Mouse (Mus musculus) hindbrain, embryonic 15.5 days (tissue): ENCODE measurements around the gene Ripk3. TPM values are rescaled to one million over a fixed set of nuclear protein-coding genes. Genes with fewer than 3 reads are reported as not detected.
A peak's percentile ranks its signal among the peaks of the same experiment; 100 is the strongest.

Source experiments
- ATAC-seq: fragments of 200-750 bp; cut with Nextera tagmentation; 2 replicates; pipeline ENCODE4 v1.8.0; 2017; ENCODE audit warnings: low read depth, moderate number of reproducible peaks, moderate TSS enrichment; ENCODE audit not compliant: low FRiP score
- H3K27ac ChIP-seq: fragments of 300-500 bp; sonication (generic); replicated peaks from 2 replicates; pipeline ENCODE4 v1.5.1; 2015; ENCODE audit warnings: mild to moderate bottlenecking, inconsistent platforms
- H3K27me3 ChIP-seq: fragments of 300-500 bp; sonication (generic); 2 replicates; pipeline ENCODE4 v1.6.1; 2015; ENCODE audit warnings: control low read depth, inconsistent platforms
- H3K36me3 ChIP-seq: fragments of 300-500 bp; sonication (generic); 2 replicates; pipeline ENCODE4 v1.6.1; 2015; ENCODE audit warnings: control low read depth, inconsistent platforms
- H3K4me1 ChIP-seq: fragments of 300-500 bp; sonication (generic); replicated peaks from 2 replicates; pipeline ENCODE4 v1.6.1; 2015; ENCODE audit warnings: control low read depth, inconsistent platforms
- H3K4me2 ChIP-seq: fragments of 300-500 bp; sonication (generic); 2 replicates; pipeline ENCODE4 v1.6.1; 2015; ENCODE audit warnings: moderate library complexity, mild to moderate bottlenecking, inconsistent platforms
- H3K4me3 ChIP-seq: fragments of 300-500 bp; sonication (generic); 2 replicates; pipeline ENCODE4 v1.5.1; 2015; ENCODE audit warnings: mild to moderate bottlenecking, inconsistent platforms
- H3K9ac ChIP-seq: fragments of 300-500 bp; sonication (generic); 2 replicates; pipeline ENCODE4 v1.6.1; 2015; ENCODE audit warnings: inconsistent platforms
- H3K9me3 ChIP-seq: fragments of 300-500 bp; sonication (generic); 2 replicates; pipeline ENCODE4 v1.6.1; 2016; ENCODE audit warnings: control low read depth, inconsistent platforms
- WGBS: fragments of 180-500 bp; shearing (Covaris S2); methylation state at CpG from one replicate; pipeline ENCODE4 v1.1.7; 2015; 5-methylcytosine and 5-hydroxymethylcytosine counted together
- polyA plus RNA-seq: library from polyadenylated mRNA; unstranded; fragments of >200 nt; fragmentation: Nextera tagmentation; extraction: Ambion mirVana; gene quantifications from 2 replicates; pipeline ENCODE4 v1.2.1, GENCODE M21; 2015

Ripk3 gene
- polyA plus RNA-seq, 1 experiment from 2014 or later = 1.6 TPM

GRCm38 (mm10) chr14:55745861-55746237, 42.8 kb downstream of the Ripk3 start:
- ATAC-seq = peak; percentile 40; the same call in 1 of the 2 replicates
- H3K9ac ChIP-seq = peak overlapping the region; percentile 77
- H3K36me3 ChIP-seq = peaks cover 14% of the 10 kb centered on the region
- no peaks in the 10 kb centered on the region for H3K9me3 ChIP-seq
- H3K4me2 ChIP-seq = peak overlapping the region; percentile 96
- peak overlapping the region; percentile 92 for H3K4me3 ChIP-seq
- peak overlapping the region; percentile 62 for H3K27ac ChIP-seq
- under 1% methylated on average over 31 of the region's 31 CpGs for WGBS
- peaks cover 41% of the 10 kb centered on the region for H3K4me1 ChIP-seq
- no peaks in the 10 kb centered on the region for H3K27me3 ChIP-seq

GRCm38 (mm10) chr14:55745180-55745860, 43.3 kb downstream of the Ripk3 start, which contains the start of the genes Dhrs1 and Nop9:
Dhrs1 (minus strand) TSS chr14:55745690.
Nop9 (plus strand) TSS chr14:55745693.
- peak within 1 kb of the TSS; percentile 96 for H3K4me2 ChIP-seq
- peak; percentile 83 for ATAC-seq
- peak within 1 kb of the TSS; percentile 92 for H3K4me3 ChIP-seq
- no peaks in the 10 kb centered on the region for H3K9me3 ChIP-seq
- 1% methylated on average over 41 of the region's 48 CpGs for WGBS
- peaks cover 10% of the 10 kb centered on the region for H3K36me3 ChIP-seq
- H3K4me1 ChIP-seq = peaks cover 41% of the 10 kb centered on the region
- peak within 1 kb of the TSS; percentile 77 for H3K9ac ChIP-seq
- no peaks in the 10 kb centered on the region for H3K27me3 ChIP-seq
- H3K27ac ChIP-seq = peak within 1 kb of the TSS; percentile 62

- H3K9me3 ChIP-seq = no peaks in the 10 kb centered on the region
- no peaks in the 10 kb centered on the region for H3K27me3 ChIP-seq
- H3K4me3 ChIP-seq = peak overlapping the region; percentile 6; the same call in 1 of the 2 replicates
- no peak overlapping the region for H3K27ac ChIP-seq
- peak overlapping the region; percentile 96 for H3K4me2 ChIP-seq
- WGBS = 24% methylated on average over 10 of the region's 10 CpGs
- peaks cover 41% of the 10 kb centered on the region for H3K4me1 ChIP-seq
- H3K9ac ChIP-seq = peak overlapping the region; percentile 26; the same call in 1 of the 2 replicates
- peaks cover 10% of the 10 kb centered on the region; the same call in 1 of the 2 replicates for H3K36me3 ChIP-seq
- peak; percentile 75 for ATAC-seq
Observed at GRCm38 (mm10) chr14:55743711-55744110, 45.0 kb downstream of the Ripk3 start.

DNA sequence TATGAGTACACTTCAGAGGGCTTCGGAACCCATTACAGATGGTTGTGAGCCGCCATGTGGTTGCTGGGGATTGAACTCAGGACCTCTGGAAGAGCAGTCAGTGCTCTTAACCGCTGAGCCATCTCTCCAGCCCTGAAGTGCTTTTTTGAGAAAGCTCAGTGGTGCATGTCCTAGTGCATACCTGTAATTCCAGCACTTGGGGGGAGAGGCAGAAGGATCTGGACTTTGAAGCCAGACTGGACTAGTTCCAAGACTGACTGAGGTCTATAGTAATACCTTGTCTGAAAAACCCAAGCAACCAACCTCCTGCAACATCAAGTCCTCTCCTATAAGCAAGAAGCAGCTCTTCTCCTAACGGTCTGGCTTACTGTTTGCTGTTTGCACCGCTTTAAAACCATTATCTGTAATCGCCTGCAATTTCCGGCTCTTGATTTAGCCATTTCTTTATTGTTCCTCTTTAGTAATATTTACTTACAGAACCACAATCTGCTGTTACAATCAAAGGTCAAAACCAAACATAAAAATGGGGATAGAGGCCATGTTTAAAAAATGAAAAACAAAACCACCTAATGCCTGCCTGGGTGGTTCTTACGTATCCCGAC, 51.5 kb downstream of the Ripk3 start:
- no peak for ATAC-seq
- Histone ChIP-seq H3K27ac (no peak overlapping the region), H3K4me1 (no peaks in the 10 kb centered on the region), H3K9ac (no peak overlapping the region), H3K4me3 (no peak overlapping the region), H3K36me3 (peaks cover 19% of the 10 kb centered on the region), H3K4me2 (no peak overlapping the region), H3K9me3 (no peaks in the 10 kb centered on the region), H3K27me3 (no peaks in the 10 kb centered on the region)
- WGBS = 91% methylated on average over 9 of the region's 9 CpGs

- H3K4me2 ChIP-seq = no peak overlapping the region
- H3K9ac ChIP-seq = no peak overlapping the region
- H3K4me3 ChIP-seq = no peak overlapping the region
- 84% methylated on average over 4 of the region's 4 CpGs for WGBS
- no peaks in the 10 kb centered on the region for H3K9me3 ChIP-seq
- no peaks in the 10 kb centered on the region for H3K4me1 ChIP-seq
- ATAC-seq = no peak
- no peak overlapping the region for H3K27ac ChIP-seq
- peaks cover 19% of the 10 kb centered on the region for H3K36me3 ChIP-seq
- H3K27me3 ChIP-seq = no peaks in the 10 kb centered on the region
Observed at GRCm38 (mm10) chr14:55735758-55736157, 52.9 kb downstream of the Ripk3 start.

- 78% methylated on average over 3 of the region's 3 CpGs for WGBS
- no peak for ATAC-seq
- H3K36me3 ChIP-seq = peaks cover 19% of the 10 kb centered on the region
- H3K27me3 ChIP-seq = no peaks in the 10 kb centered on the region
- H3K9ac ChIP-seq = no peak overlapping the region
- H3K27ac ChIP-seq = no peak overlapping the region
- no peaks in the 10 kb centered on the region for H3K4me1 ChIP-seq
- H3K4me3 ChIP-seq = no peak overlapping the region
- H3K4me2 ChIP-seq = no peak overlapping the region
- H3K9me3 ChIP-seq = no peaks in the 10 kb centered on the region
Observed at GRCm38 (mm10) chr14:55735334-55735733, 53.3 kb downstream of the Ripk3 start.

Other genes starting within 250 kb of the Ripk3 start
- 28.6 and 29.4 TPM in 2 replicates for gene Pck2, start 248.6 kb downstream of the Ripk3 start, polyA plus RNA-seq
- gene Dcaf11, start 228.9 kb downstream of the Ripk3 start, polyA plus RNA-seq = 111 and 114 TPM in 2 replicates
- gene A730061H03Rik, start 228.5 kb downstream of the Ripk3 start, polyA plus RNA-seq = 1.0 and 1.1 TPM in 2 replicates
- 0.17 and 0.41 TPM in 2 replicates for gene Fitm1, start 213.2 kb downstream of the Ripk3 start, polyA plus RNA-seq
- gene Psme1, start 210.7 kb downstream of the Ripk3 start, polyA plus RNA-seq = 221 and 222 TPM in 2 replicates
- gene Emc9, start 203.6 kb downstream of the Ripk3 start, polyA plus RNA-seq = 42.0 and 48.9 TPM in 2 replicates
- 178 and 204 TPM in 2 replicates for gene Psme2, start 197.8 kb downstream of the Ripk3 start, polyA plus RNA-seq
- 20.1 and 25.7 TPM in 2 replicates for gene Rnf31, start 197.2 kb downstream of the Ripk3 start, polyA plus RNA-seq
- gene Irf9, start 185.3 kb downstream of the Ripk3 start, polyA plus RNA-seq = 9.7 and 10.2 TPM in 2 replicates
- gene Rec8, start 170.8 kb downstream of the Ripk3 start, polyA plus RNA-seq = 14.6 and 17.8 TPM in 2 replicates
- gene Ipo4, start 152.9 kb downstream of the Ripk3 start, polyA plus RNA-seq = 119 and 126 TPM in 2 replicates
- 0.93 and 2.3 TPM in 2 replicates for gene Gm49378, start 151.0 kb downstream of the Ripk3 start, polyA plus RNA-seq
- 63.4 and 64.6 TPM in 2 replicates for gene Tm9sf1, start 145.1 kb downstream of the Ripk3 start, polyA plus RNA-seq
- gene Tssk4, start 138.7 kb downstream of the Ripk3 start, polyA plus RNA-seq = 0.30 and 0.40 TPM in 2 replicates
- 74.3 and 74.7 TPM in 2 replicates for gene Mdp1, start 128.4 kb downstream of the Ripk3 start, polyA plus RNA-seq
- 45.7 TPM in 2 replicates for gene Gmpr2, start 116.9 kb downstream of the Ripk3 start, polyA plus RNA-seq
- gene Nedd8, start 116.7 kb downstream of the Ripk3 start, polyA plus RNA-seq = 554 and 597 TPM in 2 replicates
- 24.9 and 27.0 TPM in 2 replicates for gene Tinf2, start 107.0 kb downstream of the Ripk3 start, polyA plus RNA-seq
- 0.31 and 0.60 TPM in 2 replicates for gene Tgm1, start 74.9 kb downstream of the Ripk3 start, polyA plus RNA-seq
- 58.9 and 60.6 TPM in 2 replicates for gene Rabggta, start 66.6 kb downstream of the Ripk3 start, polyA plus RNA-seq
- gene Dhrs1, start 43.2 kb downstream of the Ripk3 start, polyA plus RNA-seq = 75.6 and 81.8 TPM in 2 replicates
- 29.4 and 29.8 TPM in 2 replicates for gene Nop9, start 43.2 kb downstream of the Ripk3 start, polyA plus RNA-seq
- 0.26 and 0.39 TPM in 2 replicates for gene Cideb, start 30.4 kb downstream of the Ripk3 start, polyA plus RNA-seq
- 0.54 and 0.84 TPM in 2 replicates for gene Ltb4r2, start 27.4 kb downstream of the Ripk3 start, polyA plus RNA-seq
- 0.91 and 0.93 TPM in 2 replicates for gene Ltb4r1, start 22.9 kb downstream of the Ripk3 start, polyA plus RNA-seq
- 4.0 and 5.0 TPM in 2 replicates for gene Adcy4, start 4.8 kb downstream of the Ripk3 start, polyA plus RNA-seq
- gene Nfatc4, start 34.3 kb upstream of the Ripk3 start, polyA plus RNA-seq = 10.3 and 10.9 TPM in 2 replicates
- 11.2 and 11.8 TPM in 2 replicates for gene Nynrin, start 65.1 kb upstream of the Ripk3 start, polyA plus RNA-seq
- gene Cbln3, start 95.5 kb upstream of the Ripk3 start, polyA plus RNA-seq = 0.51 and 0.52 TPM in 2 replicates
- 10.7 and 10.9 TPM in 2 replicates for gene Khnyn, start 96.1 kb upstream of the Ripk3 start, polyA plus RNA-seq
- 148 and 159 TPM in 2 replicates for gene Sdr39u1, start 111.4 kb upstream of the Ripk3 start, polyA plus RNA-seq
- 0.18 and 0.55 TPM in 2 replicates for gene Cma1, start 155.8 kb upstream of the Ripk3 start, polyA plus RNA-seq
- not detected in 2 replicates for gene Cma2, start 162.1 kb upstream of the Ripk3 start, polyA plus RNA-seq
- not detected in 2 replicates for gene Mcpt1, start 229.1 kb upstream of the Ripk3 start, polyA plus RNA-seq
- not detected in 2 replicates for gene Mcpt9, start 241.6 kb upstream of the Ripk3 start, polyA plus RNA-seq